Mouse (Mus musculus) liver, adult 2 months (tissue): ENCODE data around the gene Ssna1.

Source experiments
- CTCF ChIP-seq: fragments of 200-500 bp; IDR thresholded peaks from 2 replicates; pipeline ENCODE4 v1.5.1; 2011; ENCODE audit warnings: low read depth, low read length, control low read depth
- POLR2A ChIP-seq: fragments of 200-500 bp; IDR thresholded peaks from 2 replicates; pipeline ENCODE4 v1.6.1; 2011; ENCODE audit warnings: low read length, control low read depth; ENCODE audit not compliant: insufficient read depth; ENCODE audit errors: extremely low read depth

DNA sequence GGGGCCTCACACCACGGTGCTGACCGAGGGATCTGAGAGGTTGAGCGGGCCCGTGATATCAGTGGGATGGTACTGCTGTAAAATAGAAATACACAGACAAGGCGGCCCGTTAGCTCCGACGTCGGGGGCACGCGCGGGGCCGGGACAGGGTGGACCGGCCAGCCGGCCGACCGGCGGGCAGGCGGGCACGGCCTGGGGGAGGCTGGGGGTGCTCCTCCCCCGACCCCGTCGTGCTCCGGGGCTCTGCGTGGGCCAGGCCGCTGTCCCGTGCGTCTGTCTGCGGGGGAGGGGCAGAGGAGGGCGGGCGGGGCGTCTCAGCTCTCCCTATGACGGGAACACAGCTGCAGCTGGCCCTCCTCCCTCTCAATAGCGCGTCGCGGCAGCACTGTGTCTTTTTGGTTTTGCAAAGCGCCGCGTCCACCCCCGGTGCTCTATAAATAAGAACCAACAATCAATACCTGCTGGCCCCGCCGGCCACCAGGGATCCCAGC is 19.9 kb upstream of the Ssna1 start:
- TF ChIP-seq POLR2A, result no peak
- no peak for TF ChIP-seq CTCF
